Mouse (Mus musculus) CH12.LX (cell line): ENCODE data around the gene Gtpbp8.

Source experiments
- CTCF ChIP-seq, 2 experiments: IDR thresholded peaks in 1 of 2; conservative IDR thresholded peaks in 1 of 2; 2 replicates each; pipeline ENCODE4 v1.5.1; 2011 to 2012; ENCODE audit warnings: low read depth in 2 of 2, low read length in 2 of 2, improper control_type of control experiment in 1 of 2, inconsistent platforms in 1 of 2, mild to moderate bottlenecking in 1 of 2, moderate library complexity in 1 of 2
- ELF1 ChIP-seq: IDR thresholded peaks from 2 replicates; pipeline ENCODE4 v1.6.1; 2014; ENCODE audit warnings: low read depth, mild to moderate bottlenecking, inconsistent platforms, low read length, improper control_type of control experiment
- EP300 ChIP-seq: IDR thresholded peaks from 2 replicates; pipeline ENCODE4 v1.6.1; 2011; ENCODE audit warnings: low read length, improper control_type of control experiment
- GABPA ChIP-seq: IDR thresholded peaks from 2 replicates; pipeline ENCODE4 v1.6.1; 2012; ENCODE audit warnings: low read depth, low read length, improper control_type of control experiment, inconsistent platforms; ENCODE audit not compliant: insufficient replicate concordance
- KAT2A ChIP-seq: IDR thresholded peaks from 2 replicates; pipeline ENCODE4 v1.6.1; 2012; ENCODE audit warnings: low read length, improper control_type of control experiment, inconsistent platforms; ENCODE audit not compliant: insufficient replicate concordance
- MAX ChIP-seq: IDR thresholded peaks from 2 replicates; pipeline ENCODE4 v1.6.1; 2011; ENCODE audit warnings: low read length, improper control_type of control experiment
- MYC ChIP-seq: IDR thresholded peaks from 2 replicates; pipeline ENCODE4 v1.6.1; 2011; ENCODE audit warnings: low read depth, mild to moderate bottlenecking, improper control_type of control experiment, low read length
- POLR2AphosphoS2 ChIP-seq: IDR thresholded peaks from 2 replicates; pipeline ENCODE4 v1.6.1; 2011; ENCODE audit warnings: low read depth, low read length, improper control_type of control experiment
- SIN3A ChIP-seq: IDR thresholded peaks from 2 replicates; pipeline ENCODE4 v1.6.1; 2012; ENCODE audit warnings: low read length, improper control_type of control experiment, inconsistent platforms
- USF1 ChIP-seq: IDR thresholded peaks from 2 replicates; pipeline ENCODE4 v1.6.1; 2014; ENCODE audit warnings: low read depth, mild to moderate bottlenecking, inconsistent platforms, low read length, improper control_type of control experiment
- USF2 ChIP-seq: conservative IDR thresholded peaks from 2 replicates; pipeline ENCODE4 v1.6.1; 2011; ENCODE audit warnings: low read depth, low read length, improper control_type of control experiment
- ZMIZ1 ChIP-seq: IDR thresholded peaks from 2 replicates; pipeline ENCODE4 v1.6.1; 2012; ENCODE audit warnings: low read depth, mild to moderate bottlenecking, inconsistent platforms, low read length, improper control_type of control experiment

GRCm38 (mm10) chr16:44720518-44720917, 25.6 kb downstream of the Gtpbp8 start:
- TF ChIP-seq GABPA = no peak
- TF ChIP-seq POLR2AphosphoS2 = no peak
- TF ChIP-seq ELF1 = no peak
- TF ChIP-seq SIN3A = no peak
- TF ChIP-seq CTCF (conservative IDR thresholded peaks at IDR 0.05 in 1 of 2, IDR thresholded peaks at IDR 0.05 in 1 of 2; ENCODE audit: low read depth in 2 of 2, low read length in 2 of 2) = peak; percentile 67 to 95
- no peak for TF ChIP-seq USF1
- no peak for TF ChIP-seq ZMIZ1
- TF ChIP-seq EP300 = no peak
- TF ChIP-seq MYC = no peak
- TF ChIP-seq USF2 = no peak
- no peak for TF ChIP-seq KAT2A
- no peak for TF ChIP-seq MAX
